In genomic region chr1:160044237-160045021, GRCm38 (mm10) we compare ENCODE assay signal across 8 mouse cellular contexts. TPM values are rescaled to one million over a fixed set of nuclear protein-coding genes. Genes with fewer than 3 reads are reported as not detected.
DNase-seq lines count a peak whose midpoint lies in the region; ATAC-seq and TF ChIP-seq lines count a peak whose summit lies in the region.

TSS of gene 4930523C07Rik (plus strand) at chr1:160044382.

- peak; percentile 87 for TF ChIP-seq POLR2A in testis, adult 2 months (IDR thresholded peaks at IDR 0.05; ENCODE audit: control insufficient read depth, low read depth, low read length)

- WGBS in liver, embryonic 14.5 days (ENCODE audit: insufficient replicate concordance): under 1% methylated on average over 32 of the region's 33 CpGs

- H3K4me3 ChIP-seq in liver, embryonic 14.5 days (ENCODE audit: insufficient read depth in 1 of 2, low read depth in 2 of 2, low read length in 2 of 2): peak within 1 kb of the TSS; percentile 78 to 82
- peak within 1 kb of the TSS; percentile 88 for H3K4me3 ChIP-seq in testis, adult 2 months (ENCODE audit: control insufficient read depth, low read depth, low read length)

- H3K4me1 ChIP-seq in liver, embryonic 14.5 days (replicated peaks; ENCODE audit: control insufficient read depth in 2 of 2, insufficient read depth in 2 of 2, low read length in 1 of 2): peaks cover 24 to 42% of the 10 kb centered on the region in 2 experiments
- H3K4me1 ChIP-seq in testis, adult 2 months (ENCODE audit: control insufficient read depth, insufficient read depth, low read length): no peaks in the 10 kb centered on the region

- H3K36me3 ChIP-seq in liver, embryonic 14.5 days (replicated peaks; ENCODE audit: control insufficient read depth, insufficient read depth, low read depth): no peaks in the 10 kb centered on the region
- no peaks in the 10 kb centered on the region for H3K36me3 ChIP-seq in testis, adult 2 months (ENCODE audit: control insufficient read depth, insufficient read depth, low read length)

- H3K27ac ChIP-seq in liver, embryonic 14.5 days: peak within 1 kb of the TSS; percentile 66
- H3K27ac ChIP-seq in testis, adult 2 months (ENCODE audit: control insufficient read depth, insufficient read depth, low read depth, low read length): peak within 1 kb of the TSS; percentile 67

- H3K4me2 ChIP-seq in liver, embryonic 14.5 days (ENCODE audit: low read depth): peak within 1 kb of the TSS; percentile 85

- peak; percentile 85 for TF ChIP-seq CTCF in liver, embryonic 14.5 days (IDR thresholded peaks at IDR 0.05; ENCODE audit: low read depth)
- TF ChIP-seq CTCF in testis, adult 2 months (IDR thresholded peaks at IDR 0.05; ENCODE audit: control insufficient read depth, insufficient read depth, insufficient replicate concordance, low read depth, low read length): no peak

- no peaks in the 10 kb centered on the region for H3K27me3 ChIP-seq in liver, embryonic 14.5 days (ENCODE audit: control insufficient read depth, insufficient read depth, low read length)
- H3K27me3 ChIP-seq in testis, adult 2 months (ENCODE audit: control insufficient read depth, insufficient read depth, low read length): no peaks in the 10 kb centered on the region

- peak; percentile 14 for DNase-seq in right cerebral cortex, adult 18-20 months
- no peak for DNase-seq in right cerebral cortex, postnatal 36 days (ENCODE audit: low spot score in 2 of 2)
- peak; percentile 33 to 54 for DNase-seq in cerebellum, postnatal 25 days
- peak; percentile 74 for DNase-seq in gastrocnemius, postnatal 25 days
- DNase-seq in induced T-regulatory cell, adult 2 months (ENCODE audit: low read depth): peak; percentile 94
- peak; percentile 48 to 79 (median 50) for DNase-seq in liver, embryonic 14.5 days (ENCODE audit: low read depth in 3 of 3, low spot score in 3 of 3)
- DNase-seq in naive thymus-derived CD4-positive, alpha-beta T cell, adult 2 months (ENCODE audit: low read depth): peak; percentile 87

- peak within 1 kb of the TSS; percentile 84 for H3K9ac ChIP-seq in liver, embryonic 14.5 days (replicated peaks)

- no peak for TF ChIP-seq EP300 in liver, embryonic 14.5 days (IDR thresholded peaks at IDR 0.05; ENCODE audit: low read depth)

- ATAC-seq in liver, embryonic 14.5 days (ENCODE audit: insufficient read depth): peak; percentile 86

- no peaks in the 10 kb centered on the region for H3K9me3 ChIP-seq in liver, embryonic 14.5 days (ENCODE audit: control insufficient read depth, low read length)

RNA-seq across cellular contexts. Expression of gene 4930523C07Rik, which starts in this region (rescaled TPM):
- 1 to 10 TPM; 5.2 to 5.9 TPM for total RNA-seq in gastrocnemius, postnatal 25 days (2021)
- 4.8 and 6.5 TPM in 2 replicates for polyA plus RNA-seq in liver, embryonic 14.5 days (2012; rRNA removed)
- 18.0 and 28.1 TPM in 2 replicates for polyA plus RNA-seq in liver, embryonic 14.5 days (2014; fragmentation: Nextera tagmentation; extraction: Ambion mirVana)
- 27.8 and 36.2 TPM in 2 replicates for polyA plus RNA-seq in testis, adult 2 months (2012; rRNA removed)

Comparison
In these comparisons a context has a peak if more than half of its experiments do, and no peak if none do; other contexts are left out.
1. DNase-seq: peak in right cerebral cortex, adult 18-20 months (single experiment), cerebellum, postnatal 25 days (2 of 2), gastrocnemius, postnatal 25 days (single experiment), induced T-regulatory cell, adult 2 months (single experiment), liver, embryonic 14.5 days (3 of 3) and naive thymus-derived CD4-positive, alpha-beta T cell, adult 2 months (single experiment); none in right cerebral cortex, postnatal 36 days (0 of 2).